Mouse (Mus musculus) heart, embryonic 12.5 days (tissue): ENCODE measurements around the gene Tmem268. TPM values are rescaled to one million over a fixed set of nuclear protein-coding genes. Genes with fewer than 3 reads are reported as not detected.

Experiments used
- ATAC-seq: fragments of 200-750 bp; cut with Nextera tagmentation; 2 replicates; pipeline ENCODE4 v1.8.0; 2017; ENCODE audit warnings: moderate TSS enrichment, moderate library complexity; ENCODE audit not compliant: insufficient number of reproducible peaks, low FRiP score
- H3K27ac ChIP-seq: fragments of 300-500 bp; sonication (generic); 2 replicates; pipeline ENCODE4 v1.5.1; 2016; ENCODE audit warnings: mild to moderate bottlenecking, moderate library complexity; ENCODE audit not compliant: poor library complexity, severe bottlenecking
- H3K27me3 ChIP-seq: fragments of 300-500 bp; sonication (generic); replicated peaks from 2 replicates; pipeline ENCODE4 v1.6.1; 2016; ENCODE audit warnings: mild to moderate bottlenecking, moderate library complexity
- H3K36me3 ChIP-seq: fragments of 300-500 bp; sonication (generic); 2 replicates; pipeline ENCODE4 v1.6.1; 2016; ENCODE audit warnings: mild to moderate bottlenecking, moderate library complexity
- H3K4me1 ChIP-seq: fragments of 300-500 bp; sonication (generic); replicated peaks from 2 replicates; pipeline ENCODE4 v1.6.1; 2016; ENCODE audit warnings: mild to moderate bottlenecking
- H3K4me2 ChIP-seq: fragments of 300-500 bp; sonication (generic); 2 replicates; pipeline ENCODE4 v1.6.1; 2016; ENCODE audit warnings: mild to moderate bottlenecking, moderate library complexity
- H3K4me3 ChIP-seq: fragments of 300-500 bp; sonication (generic); 2 replicates; pipeline ENCODE4 v1.5.1; 2016; ENCODE audit warnings: mild to moderate bottlenecking
- H3K9ac ChIP-seq: fragments of 300-500 bp; sonication (generic); 2 replicates; pipeline ENCODE4 v1.6.1; 2016; ENCODE audit warnings: mild to moderate bottlenecking, moderate library complexity
- H3K9me3 ChIP-seq: fragments of 300-500 bp; sonication (generic); replicated peaks from 2 replicates; pipeline ENCODE4 v1.6.1; 2016; ENCODE audit warnings: mild to moderate bottlenecking, moderate library complexity
- WGBS: fragments of 180-500 bp; shearing (Covaris S2); methylation state at CpG from one replicate; pipeline ENCODE4 v1.1.7; 2016; 5-methylcytosine and 5-hydroxymethylcytosine counted together
- polyA plus RNA-seq: library from polyadenylated mRNA; unstranded; fragments of >200 nt; fragmentation: Nextera tagmentation; extraction: Ambion mirVana; gene quantifications from 2 replicates; pipeline ENCODE4 v1.2.1, GENCODE M21; 2016

Gene Tmem268
- 5.3 and 5.6 TPM in 2 replicates for polyA plus RNA-seq

GRCm38 (mm10) chr4:63558407-63559081 lies at the start of gene Tmem268:
Tmem268 (plus strand) TSS chr4:63558781.
- ATAC-seq, result peak; percentile 82
- H3K9me3 ChIP-seq, result no peaks in the 10 kb centered on the region
- H3K27me3 ChIP-seq, result no peaks in the 10 kb centered on the region
- peak within 1 kb of the TSS; percentile 23; the same call in 1 of the 2 replicates for H3K27ac ChIP-seq
- peak within 1 kb of the TSS; percentile 75 for H3K4me2 ChIP-seq
- WGBS, result under 1% methylated on average over 74 of the region's 81 CpGs
- peaks cover 42% of the 10 kb centered on the region for H3K4me1 ChIP-seq
- H3K36me3 ChIP-seq, result peaks cover 12% of the 10 kb centered on the region; the same call in 1 of the 2 replicates
- peak within 1 kb of the TSS; percentile 83 for H3K9ac ChIP-seq
- peak within 1 kb of the TSS; percentile 70 for H3K4me3 ChIP-seq

GRCm38 (mm10) chr4:63512921-63513320 lies 45.7 kb upstream of the Tmem268 start:
- Histone ChIP-seq H3K9me3 (no peaks in the 10 kb centered on the region), H3K4me1 (no peaks in the 10 kb centered on the region), H3K4me2 (no peak overlapping the region), H3K4me3 (no peak overlapping the region), H3K9ac (no peak overlapping the region), H3K27ac (no peak overlapping the region), H3K27me3 (peaks cover 3% of the 10 kb centered on the region; the same call in 1 of the 2 replicates), H3K36me3 (no peaks in the 10 kb centered on the region)
- ATAC-seq, result no peak
- WGBS, result 80% methylated on average over 2 of the region's 2 CpGs

GRCm38 (mm10) chr4:63514454-63514984 lies 44.1 kb upstream of the Tmem268 start:
- no peaks in the 10 kb centered on the region for H3K9me3 ChIP-seq
- 65% methylated on average over 4 of the region's 4 CpGs for WGBS
- no peaks in the 10 kb centered on the region for H3K36me3 ChIP-seq
- no peak overlapping the region for H3K4me3 ChIP-seq
- peaks cover 3% of the 10 kb centered on the region; the same call in 1 of the 2 replicates for H3K27me3 ChIP-seq
- no peak overlapping the region for H3K4me2 ChIP-seq
- ATAC-seq, result no peak
- no peaks in the 10 kb centered on the region for H3K4me1 ChIP-seq
- no peak overlapping the region for H3K27ac ChIP-seq
- H3K9ac ChIP-seq, result no peak overlapping the region

DNA sequence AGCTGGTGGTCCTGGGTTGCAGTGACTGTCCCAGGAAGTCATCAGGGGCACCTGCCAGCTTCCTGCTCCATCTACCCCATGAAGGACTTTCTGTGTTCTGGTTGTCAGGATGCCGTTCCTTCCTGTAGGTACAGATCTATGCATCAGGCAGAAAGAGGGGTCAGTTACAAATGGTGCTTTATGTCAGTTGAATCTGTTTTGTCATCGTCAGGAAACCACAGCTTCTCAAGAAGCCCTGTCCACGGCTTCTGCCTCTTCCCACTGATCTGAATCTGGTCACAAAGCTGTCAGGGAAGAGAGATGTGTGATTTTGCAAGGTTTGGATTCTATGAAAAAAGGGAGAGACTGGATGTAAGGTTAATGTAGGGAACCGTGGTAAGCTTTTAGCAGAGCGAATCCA lies 43.6 kb upstream of the Tmem268 start:
- Histone ChIP-seq H3K36me3 (no peaks in the 10 kb centered on the region), H3K4me2 (no peak overlapping the region), H3K4me3 (no peak overlapping the region), H3K9me3 (no peaks in the 10 kb centered on the region), H3K4me1 (no peaks in the 10 kb centered on the region), H3K27ac (no peak overlapping the region), H3K9ac (no peak overlapping the region), H3K27me3 (peaks cover 3% of the 10 kb centered on the region; the same call in 1 of the 2 replicates)
- 79% methylated on average over 5 of the region's 5 CpGs for WGBS
- ATAC-seq, result no peak

GRCm38 (mm10) chr4:63521813-63522419 lies 36.7 kb upstream of the Tmem268 start:
- no peaks in the 10 kb centered on the region for H3K4me1 ChIP-seq
- H3K27ac ChIP-seq, result no peak overlapping the region
- no peaks in the 10 kb centered on the region for H3K9me3 ChIP-seq
- H3K27me3 ChIP-seq, result no peaks in the 10 kb centered on the region
- no peak for ATAC-seq
- no peak overlapping the region for H3K4me3 ChIP-seq
- no peak overlapping the region for H3K9ac ChIP-seq
- no peak overlapping the region for H3K4me2 ChIP-seq
- no peaks in the 10 kb centered on the region for H3K36me3 ChIP-seq
- WGBS, result 68% methylated on average over 2 of the region's 2 CpGs

- Histone ChIP-seq H3K27me3 (no peaks in the 10 kb centered on the region), H3K4me2 (no peak overlapping the region), H3K4me3 (no peak overlapping the region), H3K36me3 (no peaks in the 10 kb centered on the region), H3K9me3 (no peaks in the 10 kb centered on the region), H3K9ac (no peak overlapping the region), H3K4me1 (no peaks in the 10 kb centered on the region), H3K27ac (no peak overlapping the region)
- 78% methylated on average over 8 of the region's 8 CpGs for WGBS
- no peak for ATAC-seq
Observed at GRCm38 (mm10) chr4:63525514-63525913, 33.1 kb upstream of the Tmem268 start.

DNA sequence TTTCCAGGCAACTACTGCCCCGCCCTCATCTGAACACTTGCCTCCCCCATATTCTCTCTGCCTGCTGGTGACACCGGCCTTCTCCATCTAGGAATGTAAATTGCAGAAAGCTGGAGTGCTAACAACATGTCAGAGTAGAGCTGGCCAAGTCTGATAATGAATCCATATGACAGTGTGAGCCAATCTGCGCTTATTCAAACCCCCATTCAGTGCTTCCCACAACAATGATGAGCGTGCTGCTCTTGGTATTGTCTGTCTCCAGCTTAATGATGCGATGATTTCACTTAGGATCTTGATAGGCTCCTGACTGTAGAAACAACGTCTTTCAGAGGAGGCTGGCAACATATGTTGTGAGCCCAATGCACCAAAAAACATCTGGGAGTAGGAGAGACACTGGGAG lies 29.6 kb upstream of the Tmem268 start:
- Histone ChIP-seq H3K9ac (no peak overlapping the region), H3K36me3 (no peaks in the 10 kb centered on the region), H3K4me1 (no peaks in the 10 kb centered on the region), H3K4me2 (no peak overlapping the region), H3K27ac (no peak overlapping the region), H3K27me3 (peaks cover 3% of the 10 kb centered on the region; the same call in 1 of the 2 replicates), H3K4me3 (no peak overlapping the region), H3K9me3 (no peaks in the 10 kb centered on the region)
- WGBS, result 63% methylated on average over 6 of the region's 6 CpGs
- no peak for ATAC-seq

DNA sequence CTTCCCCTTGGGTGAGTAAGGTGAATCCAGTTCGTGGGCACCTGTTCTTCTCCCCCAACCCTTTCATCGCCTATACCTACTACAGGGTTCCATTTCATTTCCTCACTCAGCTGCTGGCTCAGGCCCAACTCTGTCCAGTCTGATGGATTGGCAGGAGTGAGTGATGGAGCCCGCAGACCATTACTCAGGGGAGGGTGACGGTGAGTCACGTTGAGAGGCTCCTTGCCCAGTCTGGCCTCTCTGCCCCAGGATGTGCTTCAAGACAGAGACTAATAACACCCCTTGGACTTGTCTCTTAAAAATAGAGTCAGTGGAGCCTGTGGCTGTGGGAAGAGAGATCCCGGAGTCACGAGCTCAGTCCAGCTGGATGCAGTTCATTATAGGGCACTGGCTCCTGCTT lies 28.2 kb upstream of the Tmem268 start:
- no peaks in the 10 kb centered on the region for H3K36me3 ChIP-seq
- no peaks in the 10 kb centered on the region for H3K4me1 ChIP-seq
- H3K27me3 ChIP-seq, result peaks cover 15% of the 10 kb centered on the region; the same call in 1 of the 2 replicates
- no peaks in the 10 kb centered on the region for H3K9me3 ChIP-seq
- no peak overlapping the region for H3K4me2 ChIP-seq
- ATAC-seq, result no peak
- WGBS, result 81% methylated on average over 7 of the region's 7 CpGs
- H3K27ac ChIP-seq, result no peak overlapping the region
- no peak overlapping the region for H3K4me3 ChIP-seq
- no peak overlapping the region for H3K9ac ChIP-seq

- no peaks in the 10 kb centered on the region for H3K36me3 ChIP-seq
- peaks cover 10% of the 10 kb centered on the region for H3K4me1 ChIP-seq
- peaks cover 15% of the 10 kb centered on the region; the same call in 1 of the 2 replicates for H3K27me3 ChIP-seq
- WGBS, result 85% methylated on average over 4 of the region's 4 CpGs
- H3K4me2 ChIP-seq, result no peak overlapping the region
- no peak overlapping the region for H3K9ac ChIP-seq
- ATAC-seq, result no peak
- no peak overlapping the region for H3K27ac ChIP-seq
- no peak overlapping the region for H3K4me3 ChIP-seq
- no peaks in the 10 kb centered on the region for H3K9me3 ChIP-seq
Observed at GRCm38 (mm10) chr4:63537602-63538001, 21.0 kb upstream of the Tmem268 start.

GRCm38 (mm10) chr4:63542209-63542608 lies 16.4 kb upstream of the Tmem268 start:
- ATAC-seq, result no peak
- H3K9ac ChIP-seq, result no peak overlapping the region
- WGBS, result 17% methylated on average over 2 of the region's 2 CpGs

GRCm38 (mm10) chr4:63543746-63544493 lies 14.7 kb upstream of the Tmem268 start:
- ATAC-seq, result peak; percentile 58
- Histone ChIP-seq H3K27ac (peak overlapping the region; percentile 62), H3K27me3 (no peaks in the 10 kb centered on the region), H3K9me3 (no peaks in the 10 kb centered on the region), H3K4me2 (peak overlapping the region; percentile 54), H3K4me3 (peak overlapping the region; percentile 30), H3K9ac (no peak overlapping the region), H3K4me1 (peaks cover 47% of the 10 kb centered on the region), H3K36me3 (peaks cover 15% of the 10 kb centered on the region)
- WGBS, result 62% methylated on average over 10 of the region's 10 CpGs

More at GRCm38 (mm10) chr4:63542209-63542608, 16.4 kb upstream of the Tmem268 start:
- H3K4me2 ChIP-seq, result no peak overlapping the region
- H3K4me1 ChIP-seq, result peaks cover 40% of the 10 kb centered on the region
- H3K9me3 ChIP-seq, result no peaks in the 10 kb centered on the region
- peak overlapping the region; percentile 55 for H3K27ac ChIP-seq
- H3K36me3 ChIP-seq, result 0 out of 2 replicates have a peak, but pooled peaks cover 4% of the 10 kb centered on the region
- H3K4me3 ChIP-seq, result no peak overlapping the region
- no peaks in the 10 kb centered on the region for H3K27me3 ChIP-seq
